Comparison of ENCODE assay signal across 13 mouse cellular contexts in genomic region chr16:12516834-12517685, GRCm38 (mm10).
A peak's percentile ranks its signal among the peaks of the same experiment; 100 is the strongest.
DNase-seq lines count a peak whose midpoint lies in the region; ATAC-seq and TF ChIP-seq lines count a peak whose summit lies in the region.
"Had no signal": no experiment of that assay in that cellular context is flagged by ENCODE, and none has a peak within 500 bp of the region (broad histone marks: within the 10 kb centered on the region; RNA-seq: fewer than 3 reads in every experiment).

No protein-coding gene starts in this region.

- no peak for TF ChIP-seq EP300 in stomach, postnatal 0 days (optimal IDR thresholded peaks at IDR 0.05)

- TF ChIP-seq CTCF in intestine, postnatal 0 days (IDR thresholded peaks at IDR 0.05; ENCODE audit: low read depth): no peak
- no peak for TF ChIP-seq CTCF in stomach, postnatal 0 days (IDR thresholded peaks at IDR 0.05; ENCODE audit: low read depth)

- no peak for DNase-seq in intestine, embryonic 14.5 days (ENCODE audit: low spot score)
- DNase-seq in liver: peak; percentile 5
- no peak for DNase-seq in liver, embryonic 11.5 days (ENCODE audit: low spot score)
- DNase-seq in stomach, postnatal 0 days (ENCODE audit: low spot score): no peak
- DNase-seq in urinary bladder, adult 18-20 months (ENCODE audit: low spot score in 2 of 2): no peak
- DNase-seq: B cell, adult 2 months; cerebellum, adult 18-20 months; thymus, postnatal 36 days had no signal

- H3K4me3 ChIP-seq in intestine, embryonic 14.5 days (ENCODE audit: low read depth, low read length): no peak overlapping the region
- no peak overlapping the region for H3K4me3 ChIP-seq in intestine, postnatal 0 days (ENCODE audit: low read depth, low read length)
- H3K4me3 ChIP-seq in liver, embryonic 11.5 days (ENCODE audit: low read depth, low read length): no peak overlapping the region
- H3K4me3 ChIP-seq in stomach, embryonic 14.5 days (ENCODE audit: low read depth, low read length): no peak overlapping the region
- no peak overlapping the region for H3K4me3 ChIP-seq in stomach, postnatal 0 days (ENCODE audit: low read depth, low read length)
- H3K4me3 ChIP-seq: embryonic facial prominence, embryonic 13.5 days; hindbrain, embryonic 10.5 days; neural tube, embryonic 13.5 days had no signal

- H3K9me3 ChIP-seq in intestine, embryonic 14.5 days (ENCODE audit: control insufficient read depth, low read length): no peaks in the 10 kb centered on the region
- H3K9me3 ChIP-seq in intestine, postnatal 0 days (ENCODE audit: control insufficient read depth): no peaks in the 10 kb centered on the region
- H3K9me3 ChIP-seq in liver, embryonic 11.5 days (ENCODE audit: control insufficient read depth, low read length): no peaks in the 10 kb centered on the region
- H3K9me3 ChIP-seq in stomach, embryonic 14.5 days (ENCODE audit: control insufficient read depth, low read depth, low read length): no peaks in the 10 kb centered on the region
- H3K9me3 ChIP-seq in stomach, postnatal 0 days (ENCODE audit: control insufficient read depth, low read length): no peaks in the 10 kb centered on the region
- H3K9me3 ChIP-seq: embryonic facial prominence, embryonic 13.5 days; hindbrain, embryonic 10.5 days; neural tube, embryonic 13.5 days had no signal

- H3K9ac ChIP-seq in intestine, embryonic 14.5 days (ENCODE audit: low read length): no peak overlapping the region
- H3K9ac ChIP-seq in intestine, postnatal 0 days (ENCODE audit: low read depth, low read length): no peak overlapping the region
- H3K9ac ChIP-seq in liver, embryonic 11.5 days (ENCODE audit: low read depth, low read length): no peak overlapping the region
- no peak overlapping the region for H3K9ac ChIP-seq in stomach, embryonic 14.5 days (replicated peaks; ENCODE audit: low read depth, low read length)
- no peak overlapping the region for H3K9ac ChIP-seq in stomach, postnatal 0 days (ENCODE audit: low read length)
- H3K9ac ChIP-seq: embryonic facial prominence, embryonic 13.5 days; neural tube, embryonic 13.5 days had no signal

- no peaks in the 10 kb centered on the region for H3K27me3 ChIP-seq in intestine, embryonic 14.5 days (replicated peaks; ENCODE audit: control insufficient read depth, insufficient read depth, low read length)
- no peaks in the 10 kb centered on the region for H3K27me3 ChIP-seq in intestine, postnatal 0 days (replicated peaks; ENCODE audit: control insufficient read depth, insufficient read depth, low read length)
- no peaks in the 10 kb centered on the region for H3K27me3 ChIP-seq in liver, embryonic 11.5 days (replicated peaks; ENCODE audit: control insufficient read depth, insufficient read depth, low read length)
- H3K27me3 ChIP-seq in stomach, embryonic 14.5 days (ENCODE audit: control insufficient read depth, insufficient read depth, low read length): no peaks in the 10 kb centered on the region
- H3K27me3 ChIP-seq in stomach, postnatal 0 days (ENCODE audit: control insufficient read depth, insufficient read depth, low read length): no peaks in the 10 kb centered on the region
- H3K27me3 ChIP-seq: embryonic facial prominence, embryonic 13.5 days; neural tube, embryonic 13.5 days had no signal

- peak overlapping the region; percentile 27; the same call in 1 of the 2 replicates for H3K27ac ChIP-seq in intestine, embryonic 14.5 days (ENCODE audit: low read depth)
- no peak overlapping the region for H3K27ac ChIP-seq in intestine, postnatal 0 days (ENCODE audit: low read depth, low read length)
- H3K27ac ChIP-seq in liver, embryonic 11.5 days (ENCODE audit: low read depth, low read length): no peak overlapping the region
- peak overlapping the region; percentile 59; the same call in 1 of the 2 replicates for H3K27ac ChIP-seq in stomach, embryonic 14.5 days (ENCODE audit: low read length)
- no peak overlapping the region for H3K27ac ChIP-seq in stomach, postnatal 0 days (replicated peaks)
- H3K27ac ChIP-seq: embryonic facial prominence, embryonic 13.5 days; hindbrain, embryonic 10.5 days; neural tube, embryonic 13.5 days had no signal

- H3K4me2 ChIP-seq in intestine, embryonic 14.5 days (ENCODE audit: low read length): no peak overlapping the region
- H3K4me2 ChIP-seq in intestine, postnatal 0 days (replicated peaks; ENCODE audit: low read depth): no peak overlapping the region
- H3K4me2 ChIP-seq in liver, embryonic 11.5 days: no peak overlapping the region
- H3K4me2 ChIP-seq in stomach, embryonic 14.5 days (replicated peaks; ENCODE audit: low read depth, low read length): no peak overlapping the region
- no peak overlapping the region for H3K4me2 ChIP-seq in stomach, postnatal 0 days (replicated peaks; ENCODE audit: low read depth)
- H3K4me2 ChIP-seq: embryonic facial prominence, embryonic 13.5 days; neural tube, embryonic 13.5 days had no signal

- ATAC-seq in intestine, embryonic 14.5 days (replicated peaks; ENCODE audit: low FRiP score, low TSS enrichment, low read depth): no peak
- no peak for ATAC-seq in intestine, postnatal 0 days
- no peak for ATAC-seq in liver, embryonic 11.5 days (replicated peaks; ENCODE audit: low FRiP score)
- no peak; the same call in 1 of the 2 replicates for ATAC-seq in stomach, embryonic 14.5 days (ENCODE audit: insufficient number of reproducible peaks, insufficient read depth, low FRiP score, low read depth)
- ATAC-seq in stomach, postnatal 0 days (ENCODE audit: low FRiP score, low TSS enrichment): no peak; the same call in 1 of the 2 replicates

- H3K4me1 ChIP-seq in intestine, embryonic 14.5 days (replicated peaks; ENCODE audit: control insufficient read depth, insufficient read depth, low read length): peaks cover 7% of the 10 kb centered on the region; the same call in 1 of the 2 replicates
- H3K4me1 ChIP-seq in intestine, postnatal 0 days (replicated peaks; ENCODE audit: control insufficient read depth, insufficient read depth, low read length): no peaks in the 10 kb centered on the region
- H3K4me1 ChIP-seq in liver, embryonic 11.5 days (replicated peaks; ENCODE audit: control insufficient read depth, insufficient read depth, low read length): no peaks in the 10 kb centered on the region
- no peaks in the 10 kb centered on the region for H3K4me1 ChIP-seq in stomach, embryonic 14.5 days (ENCODE audit: control insufficient read depth, insufficient read depth, low read length)
- no peaks in the 10 kb centered on the region for H3K4me1 ChIP-seq in stomach, postnatal 0 days (replicated peaks; ENCODE audit: control insufficient read depth, insufficient read depth)
- H3K4me1 ChIP-seq: hindbrain, embryonic 10.5 days had no signal

- H3K36me3 ChIP-seq in intestine, embryonic 14.5 days (ENCODE audit: control insufficient read depth, insufficient read depth, low read length): no peaks in the 10 kb centered on the region
- H3K36me3 ChIP-seq in intestine, postnatal 0 days (ENCODE audit: control insufficient read depth, insufficient read depth): no peaks in the 10 kb centered on the region
- H3K36me3 ChIP-seq in liver, embryonic 11.5 days (ENCODE audit: control insufficient read depth, insufficient read depth, low read length): no peaks in the 10 kb centered on the region
- no peaks in the 10 kb centered on the region for H3K36me3 ChIP-seq in stomach, embryonic 14.5 days (ENCODE audit: control insufficient read depth, insufficient read depth, low read length)
- H3K36me3 ChIP-seq in stomach, postnatal 0 days (ENCODE audit: control insufficient read depth, insufficient read depth, low read length): no peaks in the 10 kb centered on the region
- H3K36me3 ChIP-seq: embryonic facial prominence, embryonic 13.5 days; hindbrain, embryonic 10.5 days; neural tube, embryonic 13.5 days had no signal

- WGBS in intestine, embryonic 14.5 days: 44% methylated on average over 8 of the region's 8 CpGs
- 61% methylated on average over 8 of the region's 8 CpGs for WGBS in intestine, postnatal 0 days
- WGBS in liver, embryonic 11.5 days: 69% methylated on average over 8 of the region's 8 CpGs
- 33% methylated on average over 8 of the region's 8 CpGs for WGBS in stomach, embryonic 14.5 days
- WGBS in stomach, postnatal 0 days: 40% methylated on average over 8 of the region's 8 CpGs

Comparison
In these comparisons a context has a peak if more than half of its experiments do, and no peak if none do; other contexts are left out.
1. H3K27ac ChIP-seq: peak in intestine, embryonic 14.5 days (single experiment) and stomach, embryonic 14.5 days (single experiment); none in intestine, postnatal 0 days (single experiment), liver, embryonic 11.5 days (single experiment) and stomach, postnatal 0 days (single experiment).